Mouse (Mus musculus): ENCODE measurements around the gene Polr3k.

Polr3k gene

DNA sequence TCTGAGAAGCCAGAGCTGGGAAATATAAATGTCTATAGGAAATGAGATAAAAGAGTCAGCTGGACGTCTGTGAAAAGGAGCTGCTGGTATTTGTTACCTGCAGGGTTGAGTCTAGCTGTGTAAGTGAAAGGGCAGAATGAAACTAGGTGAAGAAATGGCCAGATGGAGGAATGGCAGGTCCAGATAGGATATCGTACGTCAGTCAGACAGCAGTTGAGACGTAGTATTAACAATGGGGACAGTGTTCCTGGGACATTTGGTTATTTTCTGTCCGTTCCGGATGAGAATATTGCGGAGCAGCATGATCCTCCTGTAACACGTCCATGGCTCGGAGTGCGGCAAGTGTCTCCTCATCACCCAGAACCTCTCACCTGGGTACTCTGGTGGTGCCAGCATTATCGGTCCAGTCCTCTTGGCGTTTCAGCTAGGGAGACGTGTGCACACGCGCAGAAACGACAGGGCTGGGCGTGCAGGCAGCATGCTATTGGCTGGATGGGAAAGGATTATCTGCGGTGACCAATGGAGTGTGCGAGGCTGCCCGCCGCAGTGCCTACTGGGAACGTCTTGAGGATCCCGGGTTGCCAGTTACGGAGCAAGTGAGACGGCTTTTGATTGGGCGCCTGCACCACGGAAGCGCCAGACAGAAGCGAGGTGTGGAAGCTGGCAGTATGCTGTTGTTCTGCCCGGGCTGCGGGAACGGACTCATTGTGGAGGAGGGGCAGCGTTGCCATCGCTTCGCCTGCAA lies at the start of gene Polr3k:
Gene Polr3k, plus strand, starts transcription at position 547 of the 745 bp plus-strand sequence.
- peak; percentile 95 for DNase-seq (ENCODE audit: low read depth)

DNA sequence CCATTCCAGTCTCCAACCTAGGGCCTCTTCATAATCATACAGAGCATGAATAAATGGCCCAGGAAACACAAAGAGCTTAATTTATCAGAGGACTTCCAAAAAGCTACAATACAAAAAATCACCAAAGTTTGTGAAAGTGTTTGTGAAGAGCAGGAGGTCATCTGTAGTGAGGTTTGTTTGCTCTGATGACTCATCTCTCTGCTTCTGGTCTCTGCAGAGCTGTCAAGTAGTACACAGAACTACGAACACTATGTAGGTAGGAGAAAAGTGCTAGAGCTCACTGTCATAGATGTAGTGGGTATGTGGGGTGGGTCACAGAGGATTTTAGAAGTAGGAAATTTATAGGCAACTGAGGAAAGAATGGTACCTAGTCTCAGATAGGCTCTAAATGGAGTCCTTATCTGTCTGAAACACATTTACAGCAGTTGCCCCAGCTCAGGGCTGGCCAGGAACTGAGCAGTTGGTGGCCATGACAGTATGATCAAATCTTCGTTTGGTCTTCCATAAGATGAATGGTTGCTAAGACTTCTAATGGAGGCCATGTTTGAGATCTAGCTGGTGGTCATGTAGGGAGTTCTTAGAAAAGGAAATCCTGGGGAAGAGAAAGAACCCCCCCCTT lies 35.0 kb upstream of the Polr3k start:
- DNase-seq (ENCODE audit: low read depth): no peak

DNA sequence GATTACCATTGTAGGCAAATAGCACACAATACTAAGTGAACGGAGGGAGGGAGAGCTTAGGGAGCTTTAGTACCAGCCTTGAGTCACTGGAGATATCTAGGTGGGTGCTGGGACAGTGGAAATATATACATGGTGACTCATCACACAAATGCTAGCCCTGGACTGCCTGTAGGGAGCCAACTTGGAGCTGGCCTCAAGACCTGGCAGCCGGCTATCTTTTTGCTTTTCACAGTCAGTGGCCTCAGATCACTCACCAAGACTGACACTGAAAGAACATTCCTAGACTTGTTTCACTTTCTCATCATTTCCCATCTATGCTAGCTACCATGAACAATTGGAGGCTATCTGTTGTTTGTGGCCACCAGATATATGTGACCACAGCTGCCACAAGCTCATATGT lies 31.4 kb upstream of the Polr3k start:
- DNase-seq (ENCODE audit: low read depth): peak; percentile 55

DNA sequence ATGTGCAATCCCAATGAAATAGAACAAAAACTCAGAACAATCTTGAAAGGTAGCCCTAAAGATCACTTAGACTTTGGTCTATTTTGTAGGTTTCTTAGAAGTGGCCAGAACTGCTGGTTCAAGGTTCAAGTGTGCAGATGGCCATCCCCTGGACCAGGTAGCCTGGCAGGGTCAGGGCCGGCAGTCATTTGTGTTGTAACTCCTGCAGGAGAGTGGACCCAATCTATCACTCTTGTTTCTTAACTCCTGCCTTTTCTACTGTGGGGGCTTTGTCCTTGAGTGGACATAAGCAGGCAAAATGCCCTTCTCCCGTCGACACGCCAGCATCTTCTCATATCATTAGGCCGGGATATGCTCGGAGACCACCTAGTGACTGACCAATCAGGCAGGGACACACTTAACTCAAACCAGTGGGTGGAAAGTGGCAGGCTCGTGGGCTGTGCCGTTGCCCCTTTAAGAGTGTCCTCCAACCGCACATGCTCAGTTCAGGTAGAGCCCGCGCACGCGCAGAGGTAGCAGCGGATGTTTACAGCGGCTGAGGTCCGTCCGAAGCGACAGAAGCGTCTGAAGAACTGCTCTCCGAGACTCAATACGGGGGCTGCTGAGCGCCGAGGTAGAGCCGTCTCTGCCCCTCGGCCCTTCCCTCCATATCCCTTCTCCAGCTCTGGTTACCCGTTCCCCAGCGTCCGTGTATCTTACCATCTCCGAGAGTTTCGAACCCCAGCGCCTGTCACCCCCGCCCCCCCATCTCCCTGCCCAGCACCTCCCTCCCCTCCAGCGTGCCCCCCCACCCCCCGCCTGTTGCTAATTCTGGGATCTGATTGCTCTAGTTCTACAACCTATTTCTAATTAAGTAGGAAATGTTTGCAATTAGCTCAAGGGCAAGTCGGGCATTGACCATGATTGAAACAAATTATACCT lies 26.5 kb upstream of the Polr3k start, which contains the start of gene Pcmtd2:
Gene Pcmtd2, plus strand, starts transcription at position 483 of the 921 bp plus-strand sequence.
- peak; percentile 94 for DNase-seq (ENCODE audit: low read depth)

DNA sequence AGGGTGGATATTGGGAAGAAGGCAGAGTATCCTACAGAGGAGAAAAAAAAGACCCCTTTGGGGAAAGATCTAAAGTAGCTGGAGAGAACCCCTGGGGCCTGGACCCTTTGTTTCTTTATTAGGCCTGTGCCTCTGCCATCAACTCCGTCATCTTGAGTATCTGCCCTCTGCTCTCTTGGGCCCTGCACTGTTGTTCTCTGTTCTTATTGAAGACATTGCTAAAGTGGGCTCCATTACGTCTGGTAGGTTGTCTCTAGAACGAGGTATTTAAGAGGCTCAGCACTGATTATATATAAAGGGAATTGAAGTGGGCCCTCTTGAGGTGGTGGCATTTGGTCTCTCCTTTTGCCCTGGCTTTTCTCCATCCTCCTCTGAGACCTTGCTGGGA lies 25.9 kb upstream of the Polr3k start:
- DNase-seq (ENCODE audit: low read depth): peak; percentile 28

DNA sequence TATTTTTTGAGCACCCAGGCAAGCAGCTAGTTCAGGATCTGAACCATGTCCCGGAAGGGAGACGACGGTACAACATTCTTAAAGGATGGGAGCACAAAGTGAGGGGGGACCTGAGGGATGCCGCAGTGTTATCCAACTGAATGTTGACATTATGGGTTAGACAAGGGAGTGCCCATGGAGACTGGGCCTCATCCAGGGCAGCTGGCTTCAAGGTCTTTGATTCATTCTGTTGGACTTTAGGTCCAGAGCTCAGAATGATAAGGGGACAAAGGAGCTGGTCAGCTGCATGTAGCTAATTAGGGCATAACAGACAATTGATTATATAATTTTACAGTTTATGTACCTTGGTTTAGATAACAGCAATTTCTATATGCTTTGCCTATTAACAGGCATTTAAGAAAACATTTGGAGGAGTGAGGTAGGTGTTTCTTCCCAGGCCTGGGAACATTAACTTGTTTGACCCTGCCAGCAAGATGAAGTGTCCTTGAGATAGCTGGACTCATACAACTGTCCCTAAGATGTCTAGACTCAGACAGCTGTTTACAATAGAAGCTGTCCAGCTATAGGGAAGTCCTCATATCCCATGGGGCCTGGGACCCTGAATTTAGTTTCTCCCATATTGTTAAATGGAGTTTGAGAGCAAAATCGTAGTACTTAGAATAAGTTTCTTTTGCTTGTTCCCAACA lies 18.3 kb upstream of the Polr3k start:
- DNase-seq (ENCODE audit: low read depth): no peak

DNA sequence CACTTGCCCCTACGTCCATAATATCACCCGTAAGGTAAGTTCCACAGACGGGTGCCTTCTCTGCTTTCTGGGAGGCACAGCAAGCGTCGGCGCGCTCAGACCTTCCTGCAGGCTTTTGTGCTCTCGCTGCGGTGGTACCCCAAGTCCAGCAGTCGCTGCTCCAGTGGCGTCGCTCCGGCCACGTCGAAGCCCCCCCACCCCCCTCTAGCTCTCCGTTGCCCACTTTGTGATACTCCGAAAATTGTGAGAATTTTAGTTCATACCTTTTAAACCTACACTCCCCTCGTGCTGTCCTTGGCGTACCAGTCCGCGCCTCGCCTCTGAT lies 361 bp downstream of the Polr3k start:
- DNase-seq (ENCODE audit: low read depth): no peak

DNA sequence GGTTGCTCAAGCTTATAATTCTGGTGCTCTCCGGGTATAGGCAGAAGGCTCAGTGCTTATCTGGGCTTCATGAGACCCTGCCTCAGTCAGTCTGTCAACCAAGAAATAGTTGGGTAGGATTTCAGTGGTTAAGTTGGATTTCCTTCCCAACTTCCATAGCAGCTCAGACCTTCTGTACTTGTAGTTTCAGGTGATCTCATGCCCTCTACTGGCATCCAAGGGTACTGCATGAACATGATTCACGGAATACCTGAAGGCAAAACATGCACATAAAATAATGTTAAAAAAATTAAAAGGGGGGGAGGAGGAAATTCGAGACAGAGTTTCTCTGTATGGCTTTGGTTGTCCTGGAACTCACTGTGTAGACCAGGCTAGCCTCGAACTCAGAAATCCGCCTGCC lies 2.8 kb downstream of the Polr3k start:
- DNase-seq (ENCODE audit: low read depth): peak; percentile 88

DNA sequence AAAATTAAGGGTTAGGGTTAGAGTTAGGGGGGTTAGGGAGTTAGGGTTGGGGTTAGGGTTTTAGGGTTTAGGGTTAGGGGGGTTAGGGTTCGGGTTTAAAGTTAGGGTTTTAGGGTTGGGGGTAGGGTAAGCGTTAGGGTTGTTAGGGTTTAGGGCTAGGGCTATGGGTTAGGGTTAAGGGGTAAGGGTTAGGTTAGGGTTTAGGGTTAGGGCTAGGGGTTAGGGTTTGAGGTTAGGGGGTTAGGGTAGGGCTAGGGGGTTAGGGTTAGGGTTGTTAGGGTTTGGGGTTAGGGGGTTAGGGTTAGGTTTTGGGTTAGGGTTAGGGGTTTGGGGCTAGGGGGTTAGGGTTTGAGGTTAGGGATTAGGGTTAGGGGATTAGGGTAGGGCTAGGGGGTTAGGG lies 6.9 kb downstream of the Polr3k start:
- no peak for DNase-seq (ENCODE audit: low read depth)

DNA sequence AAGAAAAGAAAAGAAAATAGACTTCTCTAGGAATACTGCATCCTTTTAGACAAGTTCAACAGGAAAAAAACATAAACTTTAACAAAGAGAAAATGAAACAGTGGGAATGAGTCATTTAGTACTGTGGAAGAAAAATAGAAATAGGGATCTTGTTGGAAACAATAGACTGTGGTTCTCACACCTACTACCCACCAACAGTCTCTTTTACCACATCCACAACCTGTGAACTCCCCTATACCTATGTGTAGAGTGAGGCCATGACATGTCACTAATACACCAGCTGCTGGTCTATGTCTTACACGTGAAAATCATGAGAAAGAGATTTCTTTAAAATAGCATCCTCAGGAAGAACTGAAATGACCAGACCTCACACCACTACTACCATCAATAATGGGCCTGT lies 14.8 kb downstream of the Polr3k start:
- DNase-seq (ENCODE audit: low read depth): no peak

DNA sequence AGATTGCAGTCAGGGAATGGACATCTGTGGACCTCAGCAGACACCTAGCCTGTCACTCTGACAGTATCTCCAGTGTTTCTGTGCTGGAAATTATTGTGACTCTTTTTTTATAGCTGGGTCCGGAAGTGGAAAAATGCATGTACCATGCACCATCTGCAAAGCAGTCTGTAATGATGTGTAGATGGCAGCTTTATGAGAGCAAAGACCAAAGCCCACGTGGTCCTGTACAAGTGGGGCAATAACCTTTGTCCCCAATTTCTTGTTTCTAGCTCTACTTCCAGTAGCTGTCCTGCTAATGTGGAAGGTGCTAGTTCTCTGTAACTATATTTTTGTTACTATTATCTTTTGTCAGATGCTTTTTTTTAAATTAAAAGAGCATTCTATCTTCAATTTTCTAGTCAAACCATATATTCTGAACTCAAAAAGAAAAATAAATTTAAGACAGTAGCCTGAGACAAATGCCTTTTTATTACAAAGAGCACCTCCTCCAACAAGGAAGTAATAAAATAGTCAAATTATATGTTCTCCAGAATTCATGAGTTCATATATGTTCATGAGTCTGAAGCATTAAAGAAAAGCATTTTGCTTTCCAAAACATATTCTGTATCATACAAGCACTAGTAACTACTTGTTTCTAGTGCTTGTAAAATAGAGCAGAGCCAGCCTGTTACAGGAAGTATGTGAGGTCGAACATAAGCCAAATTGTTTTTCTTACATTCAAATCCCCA lies 19.0 kb downstream of the Polr3k start:
- DNase-seq (ENCODE audit: low read depth): no peak

DNA sequence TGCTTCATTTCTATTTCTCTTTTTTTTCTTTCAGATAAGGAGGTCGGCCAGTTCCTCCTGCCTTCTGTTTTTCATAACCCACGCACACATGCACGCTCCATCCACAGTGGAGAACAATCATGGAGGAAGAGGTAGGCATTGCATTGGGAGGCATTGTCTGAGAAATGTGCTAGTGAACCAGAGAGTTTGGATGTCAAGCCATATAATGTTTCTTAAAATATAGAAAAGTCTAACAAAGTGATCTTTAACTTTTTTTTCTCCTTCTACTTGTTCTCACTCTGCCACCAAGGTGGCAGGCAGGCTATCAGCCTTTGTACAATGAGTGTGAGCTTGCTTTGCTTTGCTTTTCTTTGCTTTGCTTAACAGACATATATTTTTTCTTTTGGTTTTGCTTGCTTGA lies 53.7 kb downstream of the Polr3k start:
- peak; percentile 66 for DNase-seq (ENCODE audit: low read depth)

DNA sequence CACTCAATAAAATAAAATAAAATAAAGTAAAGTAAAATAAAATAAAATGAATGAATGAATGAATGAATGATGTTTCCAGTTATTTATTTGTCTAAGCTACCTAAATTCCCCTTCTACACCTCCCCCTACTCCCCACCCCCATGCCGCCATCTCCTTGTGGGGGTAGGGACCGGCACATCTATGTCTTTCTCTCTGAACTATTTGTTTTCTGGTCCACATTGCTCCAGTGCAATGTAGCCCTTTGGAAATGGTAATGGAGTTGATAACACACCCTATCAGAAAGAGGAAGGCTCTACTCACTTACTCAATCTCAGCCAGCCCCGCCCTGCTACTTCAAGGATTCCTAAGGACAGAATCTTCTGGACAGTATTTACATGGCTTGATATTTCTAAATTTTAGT lies 54.4 kb downstream of the Polr3k start:
- DNase-seq (ENCODE audit: low read depth): peak; percentile 66

Measured in NIH3T3 (cell line).